Mouse (Mus musculus): ENCODE measurements around the gene Zfp704.

Zfp704 gene

GRCm38 (mm10) chr3:9609581-9610341 is at the start of gene Zfp704:
Gene Zfp704 (minus strand): TSS chr3:9610085.
- WGBS: 3% methylated on average over 69 of the region's 97 CpGs

GRCm38 (mm10) chr3:9633036-9634005 is 23.4 kb upstream of the Zfp704 start:
- 88% methylated on average over 10 of the region's 10 CpGs for WGBS

- WGBS: 6% methylated on average over 17 of the region's 17 CpGs
These were observed 20.1 kb upstream of the Zfp704 start for GRCm38 (mm10) chr3:9629951-9630350.

- WGBS: 85% methylated on average over 4 of the region's 4 CpGs
These were observed 18.2 kb upstream of the Zfp704 start for GRCm38 (mm10) chr3:9628041-9628440.

- WGBS: 92% methylated on average over 5 of the region's 5 CpGs
These were observed 16.3 kb upstream of the Zfp704 start for GRCm38 (mm10) chr3:9626149-9626548.

- 93% methylated on average over 12 of the region's 12 CpGs for WGBS
These were observed 10.7 kb upstream of the Zfp704 start for GRCm38 (mm10) chr3:9620611-9621010.

- WGBS: 91% methylated on average over 6 of the region's 6 CpGs
These were observed 9.8 kb upstream of the Zfp704 start for GRCm38 (mm10) chr3:9619562-9620275.

GRCm38 (mm10) chr3:9617101-9617500 is 7.2 kb upstream of the Zfp704 start:
- 91% methylated on average over 9 of the region's 9 CpGs for WGBS

- WGBS: 80% methylated on average over 12 of the region's 12 CpGs
These were observed 4.8 kb upstream of the Zfp704 start for GRCm38 (mm10) chr3:9614676-9615075.

- WGBS: 90% methylated on average over 8 of the region's 8 CpGs
These were observed 4.1 kb upstream of the Zfp704 start for GRCm38 (mm10) chr3:9614011-9614410.

- 81% methylated on average over 4 of the region's 4 CpGs for WGBS
These were observed 1.3 kb upstream of the Zfp704 start for GRCm38 (mm10) chr3:9611226-9611625.

GRCm38 (mm10) chr3:9610426-9610825 is 541 bp upstream of the Zfp704 start:
- 74% methylated on average over 2 of the region's 2 CpGs for WGBS

- under 1% methylated on average over 93 of the region's 94 CpGs for WGBS
These were observed 842 bp downstream of the Zfp704 start for GRCm38 (mm10) chr3:9608906-9609580.

GRCm38 (mm10) chr3:9608441-9608905 is 1.4 kb downstream of the Zfp704 start:
- 2% methylated on average over 16 of the region's 16 CpGs for WGBS

GRCm38 (mm10) chr3:9607686-9608085 is 2.2 kb downstream of the Zfp704 start:
- WGBS: 85% methylated on average over 5 of the region's 5 CpGs

GRCm38 (mm10) chr3:9605784-9606706 is 3.8 kb downstream of the Zfp704 start:
- WGBS: 76% methylated on average over 11 of the region's 11 CpGs

GRCm38 (mm10) chr3:9604941-9605340 is 4.9 kb downstream of the Zfp704 start:
- 93% methylated on average over 7 of the region's 7 CpGs for WGBS

- 84% methylated on average over 4 of the region's 4 CpGs for WGBS
These were observed 6.0 kb downstream of the Zfp704 start for GRCm38 (mm10) chr3:9603866-9604265.

GRCm38 (mm10) chr3:9600577-9600976 is 9.3 kb downstream of the Zfp704 start:
- WGBS: 81% methylated on average over 6 of the region's 6 CpGs
